Mouse (Mus musculus) testis, postnatal 14 days (tissue): ENCODE data around the gene Cks2.

Experiments
- DNase-seq: peaks from one replicate; pipeline ENCODE4 v3.0.0; 2021; ENCODE audit warnings: low spot score

Cks2 gene

GRCm38 (mm10) chr13:51679332-51679731 lies 34.3 kb downstream of the Cks2 start:
- DNase-seq = no peak

GRCm38 (mm10) chr13:51681076-51681475 lies 36.0 kb downstream of the Cks2 start:
- DNase-seq = no peak

GRCm38 (mm10) chr13:51681634-51682033 lies 36.6 kb downstream of the Cks2 start:
- DNase-seq = no peak

- DNase-seq = no peak
Observed at GRCm38 (mm10) chr13:51685290-51685966, 40.4 kb downstream of the Cks2 start.

- DNase-seq = no peak
Observed at GRCm38 (mm10) chr13:51686966-51687365, 41.9 kb downstream of the Cks2 start.

GRCm38 (mm10) chr13:51688688-51689087 lies 43.7 kb downstream of the Cks2 start:
- DNase-seq = no peak

GRCm38 (mm10) chr13:51696481-51696880 lies 51.4 kb downstream of the Cks2 start:
- DNase-seq = no peak

- no peak for DNase-seq
Observed at GRCm38 (mm10) chr13:51697455-51697854, 52.4 kb downstream of the Cks2 start.

- DNase-seq = no peak
Observed at GRCm38 (mm10) chr13:51697897-51698296, 52.9 kb downstream of the Cks2 start.

GRCm38 (mm10) chr13:51698318-51698717 lies 53.3 kb downstream of the Cks2 start:
- DNase-seq = no peak
